Mouse (Mus musculus) myocyte (in vitro differentiated cells): Measurements from ENCODE around the gene Lipa.

Experiments used
- CEBPB ChIP-seq: IDR thresholded peaks from 2 replicates; pipeline ENCODE4 v1.6.1; 2011; ENCODE audit warnings: mild to moderate bottlenecking, moderate library complexity; ENCODE audit not compliant: poor library complexity, insufficient read depth, severe bottlenecking
- MAX ChIP-seq: IDR thresholded peaks from one replicate; pipeline ENCODE4 v1.6.1; 2011; ENCODE audit warnings: low read depth, mild to moderate bottlenecking, control low read depth
- POLR2A ChIP-seq: IDR thresholded peaks from one replicate; pipeline ENCODE4 v1.6.1; 2011; ENCODE audit warnings: low read depth, mild to moderate bottlenecking, control low read depth, moderate library complexity; ENCODE audit not compliant: insufficient read length
- POLR2AphosphoS2 ChIP-seq: IDR thresholded peaks from one replicate; pipeline ENCODE4 v1.6.1; 2011; ENCODE audit warnings: low read depth, control low read depth; ENCODE audit not compliant: insufficient read length
- REST ChIP-seq: IDR thresholded peaks from one replicate; pipeline ENCODE4 v1.6.1; 2011; ENCODE audit warnings: mild to moderate bottlenecking, control low read depth, moderate library complexity; ENCODE audit not compliant: insufficient read depth, insufficient read length
- USF1 ChIP-seq: IDR thresholded peaks from one replicate; pipeline ENCODE4 v1.6.1; 2011; ENCODE audit warnings: low read depth, mild to moderate bottlenecking, control low read depth, moderate library complexity

GRCm38 (mm10) chr19:34511528-34511927 lies 15.7 kb downstream of the Lipa start:
- TF ChIP-seq REST (no peak), USF1 (no peak), POLR2A (no peak), CEBPB (no peak), POLR2AphosphoS2 (no peak), MAX (no peak)
